Mouse (Mus musculus): ENCODE results near the gene Foxj3. TPM values are rescaled to one million over a fixed set of nuclear protein-coding genes. Genes with fewer than 3 reads are reported as not detected.

Gene Foxj3
- total and polyA plus RNA-seq, 3 experiments, result 12.5 to 51.8 (median 27.0) TPM

GRCm38 (mm10) chr4:119511591-119511990 is 25.2 kb upstream of the Foxj3 start:
- no peak for DNase-seq (ENCODE audit: low spot score)
- TF ChIP-seq POLR2AphosphoS5 (IDR thresholded peaks at IDR 0.05; ENCODE audit: insufficient replicate concordance, low read depth, low read length), result no peak
- TF ChIP-seq GATA2 (IDR thresholded peaks at IDR 0.05; ENCODE audit: borderline replicate concordance, low read depth, low read length), result no peak
- no peaks in the 10 kb centered on the region for H3K36me3 ChIP-seq (replicated peaks)
- no peak for ATAC-seq (ENCODE audit: extremely low read depth, insufficient number of reproducible peaks, low FRiP score, poor library complexity, severe bottlenecking)
- H3K9me3 ChIP-seq (replicated peaks), result no peaks in the 10 kb centered on the region
- no peak overlapping the region for H3K4me3 ChIP-seq (ENCODE audit: low read depth, low read length)
- H3K4me1 ChIP-seq (ENCODE audit: insufficient read depth, low read depth, low read length), result no peaks in the 10 kb centered on the region; the same call in 1 of the 2 replicates
- no peaks in the 10 kb centered on the region for H3K27me3 ChIP-seq (ENCODE audit: insufficient read depth, low read length)

- H3K36me3 ChIP-seq (replicated peaks), result no peaks in the 10 kb centered on the region
- ATAC-seq (ENCODE audit: extremely low read depth, insufficient number of reproducible peaks, low FRiP score, poor library complexity, severe bottlenecking), result no peak
- TF ChIP-seq GATA2 (IDR thresholded peaks at IDR 0.05; ENCODE audit: borderline replicate concordance, low read depth, low read length), result no peak
- TF ChIP-seq TAL1 (conservative IDR thresholded peaks at IDR 0.05; ENCODE audit: low read depth, low read length), result no peak
- no peak for TF ChIP-seq POLR2AphosphoS5 (IDR thresholded peaks at IDR 0.05; ENCODE audit: insufficient replicate concordance, low read depth, low read length)
- TF ChIP-seq CTCF (IDR thresholded peaks at IDR 0.05; ENCODE audit: low read depth, low read length), result no peak
- no peak for TF ChIP-seq GATA1 (IDR thresholded peaks at IDR 0.05; ENCODE audit: borderline replicate concordance, low read length)
- H3K4me3 ChIP-seq (ENCODE audit: low read depth, low read length), result no peak overlapping the region
- H3K27me3 ChIP-seq (ENCODE audit: insufficient read depth, low read length), result 0 out of 2 replicates have a peak, but pooled peaks cover 4% of the 10 kb centered on the region
- no peak for DNase-seq (ENCODE audit: low spot score)
- no peaks in the 10 kb centered on the region for H3K9me3 ChIP-seq (replicated peaks)
- H3K4me1 ChIP-seq (ENCODE audit: insufficient read depth, low read depth, low read length), result no peaks in the 10 kb centered on the region; the same call in 1 of the 2 replicates
Measured at GRCm38 (mm10) chr4:119512731-119513141, 24.1 kb upstream of the Foxj3 start.

GRCm38 (mm10) chr4:119523575-119523974 is 13.2 kb upstream of the Foxj3 start:
- H3K36me3 ChIP-seq (replicated peaks), result no peaks in the 10 kb centered on the region
- ATAC-seq (ENCODE audit: extremely low read depth, insufficient number of reproducible peaks, low FRiP score, poor library complexity, severe bottlenecking) (no peak), DNase-seq (ENCODE audit: low spot score) (no peak)
- peaks cover 9% of the 10 kb centered on the region for H3K27me3 ChIP-seq (ENCODE audit: insufficient read depth, low read length)
- H3K9me3 ChIP-seq (replicated peaks), result no peaks in the 10 kb centered on the region
- no peak overlapping the region for H3K4me3 ChIP-seq (ENCODE audit: low read depth, low read length)
- no peaks in the 10 kb centered on the region for H3K4me1 ChIP-seq (ENCODE audit: insufficient read depth, low read depth, low read length)
- TF ChIP-seq POLR2AphosphoS5 (IDR thresholded peaks at IDR 0.05; ENCODE audit: insufficient replicate concordance, low read depth, low read length) (no peak), CTCF (IDR thresholded peaks at IDR 0.05; ENCODE audit: low read depth, low read length) (no peak), GATA1 (IDR thresholded peaks at IDR 0.05; ENCODE audit: borderline replicate concordance, low read length) (no peak), TAL1 (conservative IDR thresholded peaks at IDR 0.05; ENCODE audit: low read depth, low read length) (no peak)

- Histone ChIP-seq H3K9me3 (replicated peaks) (no peaks in the 10 kb centered on the region), H3K27me3 (ENCODE audit: insufficient read depth, low read length) (peaks cover 9% of the 10 kb centered on the region), H3K4me3 (ENCODE audit: low read depth, low read length) (no peak overlapping the region), H3K4me1 (ENCODE audit: insufficient read depth, low read depth, low read length) (no peaks in the 10 kb centered on the region), H3K36me3 (replicated peaks) (no peaks in the 10 kb centered on the region)
- DNase-seq (ENCODE audit: low spot score), result no peak
- TF ChIP-seq POLR2AphosphoS5 (IDR thresholded peaks at IDR 0.05; ENCODE audit: insufficient replicate concordance, low read depth, low read length) (no peak), GATA2 (IDR thresholded peaks at IDR 0.05; ENCODE audit: borderline replicate concordance, low read depth, low read length) (no peak), GATA1 (IDR thresholded peaks at IDR 0.05; ENCODE audit: borderline replicate concordance, low read length) (no peak), TAL1 (conservative IDR thresholded peaks at IDR 0.05; ENCODE audit: low read depth, low read length) (no peak), CTCF (IDR thresholded peaks at IDR 0.05; ENCODE audit: low read depth, low read length) (no peak)
- no peak for ATAC-seq (ENCODE audit: extremely low read depth, insufficient number of reproducible peaks, low FRiP score, poor library complexity, severe bottlenecking)
Measured at GRCm38 (mm10) chr4:119524010-119524409, 12.8 kb upstream of the Foxj3 start.

- H3K27me3 ChIP-seq (ENCODE audit: insufficient read depth, low read length), result peaks cover 9% of the 10 kb centered on the region
- H3K4me3 ChIP-seq (ENCODE audit: low read depth, low read length), result no peak overlapping the region
- no peaks in the 10 kb centered on the region for H3K4me1 ChIP-seq (ENCODE audit: insufficient read depth, low read depth, low read length)
- H3K9me3 ChIP-seq (replicated peaks), result no peaks in the 10 kb centered on the region
- no peak for ATAC-seq (ENCODE audit: extremely low read depth, insufficient number of reproducible peaks, low FRiP score, poor library complexity, severe bottlenecking)
- DNase-seq (ENCODE audit: low spot score), result no peak
- no peaks in the 10 kb centered on the region for H3K36me3 ChIP-seq (replicated peaks)
- TF ChIP-seq GATA2 (IDR thresholded peaks at IDR 0.05; ENCODE audit: borderline replicate concordance, low read depth, low read length), result no peak
- no peak for TF ChIP-seq GATA1 (IDR thresholded peaks at IDR 0.05; ENCODE audit: borderline replicate concordance, low read length)
- no peak for TF ChIP-seq POLR2AphosphoS5 (IDR thresholded peaks at IDR 0.05; ENCODE audit: insufficient replicate concordance, low read depth, low read length)
- TF ChIP-seq TAL1 (conservative IDR thresholded peaks at IDR 0.05; ENCODE audit: low read depth, low read length), result no peak
- TF ChIP-seq CTCF (IDR thresholded peaks at IDR 0.05; ENCODE audit: low read depth, low read length), result no peak
Measured at GRCm38 (mm10) chr4:119524466-119524865, 12.3 kb upstream of the Foxj3 start.

- Histone ChIP-seq H3K36me3 (replicated peaks) (no peaks in the 10 kb centered on the region), H3K9me3 (replicated peaks) (no peaks in the 10 kb centered on the region), H3K4me3 (ENCODE audit: low read depth, low read length) (no peak overlapping the region), H3K27me3 (ENCODE audit: insufficient read depth, low read length) (peaks cover 9% of the 10 kb centered on the region), H3K4me1 (ENCODE audit: insufficient read depth, low read depth, low read length) (peaks cover 3% of the 10 kb centered on the region; the same call in 1 of the 2 replicates)
- ATAC-seq (ENCODE audit: extremely low read depth, insufficient number of reproducible peaks, low FRiP score, poor library complexity, severe bottlenecking) (no peak), DNase-seq (ENCODE audit: low spot score) (no peak)
- TF ChIP-seq TAL1 (conservative IDR thresholded peaks at IDR 0.05; ENCODE audit: low read depth, low read length) (no peak), POLR2AphosphoS5 (IDR thresholded peaks at IDR 0.05; ENCODE audit: insufficient replicate concordance, low read depth, low read length) (no peak), GATA2 (IDR thresholded peaks at IDR 0.05; ENCODE audit: borderline replicate concordance, low read depth, low read length) (no peak), CTCF (IDR thresholded peaks at IDR 0.05; ENCODE audit: low read depth, low read length) (no peak), GATA1 (IDR thresholded peaks at IDR 0.05; ENCODE audit: borderline replicate concordance, low read length) (no peak)
Measured at GRCm38 (mm10) chr4:119526329-119526845, 10.4 kb upstream of the Foxj3 start.

All from G1E (cell line).